Mouse (Mus musculus) megakaryocyte, embryonic 14.5 days (primary cell): ENCODE data around the gene Klf15.

Experiments used
- FLI1 ChIP-seq: IDR thresholded peaks from 2 replicates; pipeline ENCODE4 v1.6.1; 2012; ENCODE audit warnings: low read length, inconsistent platforms, mixed read lengths
- GATA1 ChIP-seq: IDR thresholded peaks from 3 replicates; pipeline ENCODE4 v1.6.1; 2012; ENCODE audit warnings: mixed read lengths, low read length, inconsistent platforms, borderline replicate concordance

DNA sequence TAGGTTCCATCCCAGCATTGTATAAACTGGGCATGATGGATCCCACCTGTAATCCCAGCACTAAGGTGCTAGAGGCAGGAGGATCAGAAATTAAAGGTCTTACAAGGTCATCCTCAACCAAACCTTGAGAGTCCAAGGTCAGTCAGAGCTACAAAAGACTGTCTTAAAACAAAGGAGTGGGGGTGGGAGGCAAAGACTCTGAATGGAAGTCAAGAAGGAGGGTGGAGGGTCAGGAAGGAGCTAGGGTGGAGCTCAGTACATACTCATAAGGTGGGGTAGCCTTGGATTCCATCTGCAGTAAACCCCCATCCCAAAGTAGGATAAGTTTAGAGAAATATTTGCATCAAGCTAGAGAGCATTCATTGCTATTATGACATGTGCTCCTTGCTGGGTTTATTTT lies 9.8 kb upstream of the Klf15 start:
- TF ChIP-seq GATA1 (no peak), FLI1 (no peak)
